Comparison of ENCODE assay signal across 19 mouse cellular contexts in the genomic region with DNA sequence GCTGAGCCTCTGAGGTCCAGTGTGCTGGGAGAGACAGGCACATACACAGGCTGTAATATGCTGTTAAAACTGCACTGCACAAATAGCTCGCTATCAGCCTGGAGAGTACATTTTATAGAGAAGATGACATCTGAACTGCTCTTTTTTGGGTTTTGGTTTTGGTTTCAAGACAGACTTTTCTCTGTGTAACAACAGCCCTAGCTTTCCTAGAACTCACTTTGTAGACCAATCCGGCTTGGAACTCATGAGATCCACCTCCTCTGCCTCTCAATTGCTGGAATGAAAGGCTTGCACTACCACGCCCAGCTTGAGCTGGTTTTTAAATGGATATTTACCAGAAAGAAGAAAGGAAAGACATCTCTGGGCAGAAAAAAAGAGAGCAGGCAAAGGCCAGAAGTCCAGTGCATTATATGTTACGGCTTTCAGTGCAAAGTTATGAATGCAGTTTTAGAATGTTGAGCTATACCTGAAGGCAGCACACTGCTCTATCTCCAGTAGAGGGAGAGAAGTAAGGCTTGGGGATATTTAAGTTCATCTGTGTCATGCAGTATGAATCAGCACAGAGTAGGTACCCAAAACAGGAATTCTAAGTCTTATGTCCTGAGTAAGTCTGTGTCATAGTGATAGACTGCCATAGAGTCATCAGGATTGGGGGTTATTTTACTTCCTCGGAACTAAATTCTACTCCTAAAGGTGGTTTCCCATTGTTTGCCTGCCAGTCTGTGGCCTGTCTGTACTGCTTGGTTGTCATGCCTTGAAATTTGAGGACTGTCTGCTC. TPM values are rescaled to one million over a fixed set of nuclear protein-coding genes. Genes with fewer than 3 reads are reported as not detected.
DNase-seq lines count a peak whose midpoint lies in the region; ATAC-seq and TF ChIP-seq lines count a peak whose summit lies in the region.
"Had no signal": no experiment of that assay in that cellular context is flagged by ENCODE, and none has a peak within 500 bp of the region (broad histone marks: within the 10 kb centered on the region; RNA-seq: fewer than 3 reads in every experiment).

No protein-coding gene starts in this region.

- H3K79me3 ChIP-seq in C2C12 (ENCODE audit: low read depth) = peaks cover 58% of the 10 kb centered on the region

- ATAC-seq in limb, embryonic 12.5 days (ENCODE audit: insufficient number of reproducible peaks, insufficient read depth, low FRiP score, low TSS enrichment, low read depth) = no peak

- peaks cover 6% of the 10 kb centered on the region; the same call in 1 of the 2 replicates for H3K4me1 ChIP-seq in limb, embryonic 12.5 days (replicated peaks)
- no peaks in the 10 kb centered on the region for H3K4me1 ChIP-seq in limb, embryonic 10.5 days
- H3K4me1 ChIP-seq: heart, embryonic 10.5 days; midbrain, embryonic 10.5 days had no signal

- no peak overlapping the region for H3K27ac ChIP-seq in limb, embryonic 12.5 days
- no peak overlapping the region for H3K27ac ChIP-seq in limb, embryonic 10.5 days
- peak overlapping the region; percentile 38 for H3K27ac ChIP-seq in macrophage
- H3K27ac ChIP-seq: heart, embryonic 10.5 days; lung, embryonic 15.5 days; midbrain, embryonic 10.5 days had no signal

- peak overlapping the region; percentile 34 for H3ac ChIP-seq in C2C12 (ENCODE audit: control insufficient read depth, insufficient read length, low read depth)

- no peaks in the 10 kb centered on the region for H3K36me3 ChIP-seq in limb, embryonic 12.5 days
- H3K36me3 ChIP-seq in limb, embryonic 10.5 days = no peaks in the 10 kb centered on the region
- H3K36me3 ChIP-seq in C2C12 (ENCODE audit: control insufficient read depth, insufficient read depth) = peaks cover 13% of the 10 kb centered on the region
- H3K36me3 ChIP-seq in macrophage (ENCODE audit: inconsistent target) = peaks cover 14% of the 10 kb centered on the region
- H3K36me3 ChIP-seq: heart, embryonic 10.5 days; lung, embryonic 15.5 days had no signal

- H3K4me2 ChIP-seq in limb, embryonic 12.5 days = no peak overlapping the region
- H3K4me2 ChIP-seq: liver, embryonic 11.5 days; lung, embryonic 15.5 days had no signal

- H3K9me3 ChIP-seq in limb, embryonic 12.5 days = no peaks in the 10 kb centered on the region
- H3K9me3 ChIP-seq in limb, embryonic 10.5 days (replicated peaks) = no peaks in the 10 kb centered on the region
- H3K9me3 ChIP-seq: heart, embryonic 10.5 days; lung, embryonic 15.5 days; midbrain, embryonic 10.5 days had no signal

- DNase-seq in limb, embryonic 10.5 days (ENCODE audit: low spot score) = no peak
- DNase-seq in adipocyte (ENCODE audit: low spot score) = peak; percentile 32
- DNase-seq in frontal cortex, postnatal 10 days (ENCODE audit: low spot score in 2 of 2) = no peak
- no peak for DNase-seq in left cerebral cortex, adult 8-10 months (ENCODE audit: low spot score in 2 of 2)
- DNase-seq in right cerebral cortex, adult 2 months (ENCODE audit: low spot score in 2 of 2) = no peak
- DNase-seq: adrenal gland, adult 8-10 months; cerebellum, adult 9-10 months; gastrocnemius, postnatal 25 days; heart, postnatal 4 days; right cerebral cortex, adult 18-20 months; thymus, adult 18-20 months had no signal

- peaks cover 92% of the 10 kb centered on the region for H3K79me2 ChIP-seq in C2C12 (ENCODE audit: control insufficient read depth, insufficient read depth)
- H3K79me2 ChIP-seq in macrophage (ENCODE audit: inconsistent target) = peaks cover 100% of the 10 kb centered on the region

- no peak overlapping the region for H3K4me3 ChIP-seq in limb, embryonic 12.5 days (replicated peaks)
- H3K4me3 ChIP-seq in limb, embryonic 10.5 days = no peak overlapping the region
- H3K4me3 ChIP-seq in C2C12 (ENCODE audit: insufficient read depth, poor library complexity, severe bottlenecking) = no peak overlapping the region
- no peak overlapping the region for H3K4me3 ChIP-seq in macrophage (ENCODE audit: inconsistent target)
- H3K4me3 ChIP-seq: heart, embryonic 10.5 days; lung, embryonic 15.5 days; midbrain, embryonic 10.5 days had no signal

- TF ChIP-seq CTCF in C2C12 (IDR thresholded peaks at IDR 0.05; ENCODE audit: control insufficient read depth, insufficient read depth, insufficient read length) = no peak

- WGBS in limb, embryonic 12.5 days = 84% methylated on average over 5 of the region's 5 CpGs
- WGBS in limb, embryonic 10.5 days = 90% methylated on average over 5 of the region's 5 CpGs
- 80% methylated on average over 5 of the region's 5 CpGs for WGBS in macrophage (ENCODE audit: missing documents)

- 0 out of 2 replicates have a peak overlapping the region, but pooled peaks have one; percentile 23 for H3K9ac ChIP-seq in limb, embryonic 12.5 days (replicated peaks)
- H3K9ac ChIP-seq: lung, embryonic 15.5 days had no signal

- H3K27me3 ChIP-seq in limb, embryonic 12.5 days = no peaks in the 10 kb centered on the region
- no peaks in the 10 kb centered on the region for H3K27me3 ChIP-seq in limb, embryonic 10.5 days (ENCODE audit: low read depth, poor library complexity, severe bottlenecking)
- H3K27me3 ChIP-seq in C2C12 (ENCODE audit: control insufficient read depth, insufficient read depth, insufficient read length) = no peaks in the 10 kb centered on the region
- H3K27me3 ChIP-seq: lung, embryonic 15.5 days had no signal

TF ChIP-seq in C2C12, 6 proteins besides CTCF, POLR2A, EP300 and RAD21:
- no peak for TF ChIP-seq MYOG (IDR thresholded peaks at IDR 0.05; ENCODE audit: control insufficient read depth, extremely low read depth, insufficient read length)
- TF ChIP-seq FOSL1 (IDR thresholded peaks at IDR 0.05; ENCODE audit: insufficient read depth, low read length, poor library complexity, severe bottlenecking) = peak; percentile 63
- no peak for TF ChIP-seq CEBPB (IDR thresholded peaks at IDR 0.05; ENCODE audit: low read depth)
- TF ChIP-seq MYOD1 (IDR thresholded peaks at IDR 0.05; ENCODE audit: control insufficient read depth, insufficient read length, low read depth) = peak; percentile 10
- TF ChIP-seq USF1 (IDR thresholded peaks at IDR 0.05; ENCODE audit: low read depth) = no peak

RNA-seq across cellular contexts. Expression of gene Rnf19b, which starts 9.8 kb away (rescaled TPM):
- polyA plus RNA-seq in limb, embryonic 12.5 days (2016; fragmentation: Nextera tagmentation; extraction: Ambion mirVana) = 10.8 and 11.9 TPM in 2 replicates
- polyA plus RNA-seq in limb, embryonic 10.5 days (2016; fragmentation: Nextera tagmentation; extraction: Ambion mirVana) = 8.0 and 9.1 TPM in 2 replicates
- polyA plus RNA-seq in C2C12 (2012; fragmentation: generic; extraction: Trizol) = 53.5 TPM
- total RNA-seq in macrophage (2018; cell fraction: chromatin; rRNA removed) = 100 to 1,000 TPM in 23 of 26 experiments, 10 to 100 TPM in 3; 43.8 to 854 (median 239) TPM
- 100 to 1,000 TPM in 21 of 26 experiments, 10 to 100 TPM in 5; 61.2 to 599 (median 214) TPM for total RNA-seq in macrophage (2018; cell fraction: cytosol; rRNA removed)
- 100 to 1,000 TPM in 23 of 26 experiments, 10 to 100 TPM in 3; 42.1 to 649 (median 369) TPM for total RNA-seq in macrophage (2018; cell fraction: nucleus; rRNA removed)
- polyA plus RNA-seq in macrophage (2018) = 46.8 to 75.4 TPM (median 72.8 TPM) in 3 replicates
- total RNA-seq in left cerebral cortex, adult 8-10 months (2022) = 10 to 100 TPM; 50.2 to 60.3 (median 52.6) TPM

RNA-seq across cellular contexts. Expression of gene Tmem54, which starts 37.5 kb away (rescaled TPM):
- 4.2 and 4.3 TPM in 2 replicates for polyA plus RNA-seq in limb, embryonic 12.5 days (2016; fragmentation: Nextera tagmentation; extraction: Ambion mirVana)
- 6.8 and 7.3 TPM in 2 replicates for polyA plus RNA-seq in limb, embryonic 10.5 days (2016; fragmentation: Nextera tagmentation; extraction: Ambion mirVana)
- 0.18 TPM for polyA plus RNA-seq in C2C12 (2012; fragmentation: generic; extraction: Trizol)
- total RNA-seq in macrophage (2018; cell fraction: chromatin; rRNA removed) = under 1 TPM in 1 of 26 experiments, not detected in 25; 0.62 TPM
- total RNA-seq in macrophage (2018; cell fraction: cytosol; rRNA removed) = not detected
- total RNA-seq in macrophage (2018; cell fraction: nucleus; rRNA removed) = 1 to 10 TPM in 3 of 26 experiments, not detected in 23; 1.4 to 5.0 (median 1.6) TPM
- not detected in 3 replicates for polyA plus RNA-seq in macrophage (2018)
- not detected for total RNA-seq in left cerebral cortex, adult 8-10 months (2022)
- total RNA-seq: adrenal gland, adult 8-10 months; gastrocnemius, postnatal 25 days; heart, postnatal 4 days; layer of hippocampus, adult 18-20 months had no signal

RNA-seq across cellular contexts. Expression of gene Hpca, which starts 54.0 kb away (rescaled TPM):
- 0.55 and 0.83 TPM in 2 replicates for polyA plus RNA-seq in limb, embryonic 12.5 days (2016; fragmentation: Nextera tagmentation; extraction: Ambion mirVana)
- polyA plus RNA-seq in limb, embryonic 10.5 days (2016; fragmentation: Nextera tagmentation; extraction: Ambion mirVana) = 0.30 and 0.69 TPM in 2 replicates
- polyA plus RNA-seq in C2C12 (2012; fragmentation: generic; extraction: Trizol) = not detected
- not detected for total RNA-seq in macrophage (2018; cell fraction: chromatin; rRNA removed)
- not detected for total RNA-seq in macrophage (2018; cell fraction: cytosol; rRNA removed)
- 1 to 10 TPM in 1 of 26 experiments, not detected in 25; 1.4 TPM for total RNA-seq in macrophage (2018; cell fraction: nucleus; rRNA removed)
- polyA plus RNA-seq in macrophage (2018) = not detected in 3 replicates
- 100 to 1,000 TPM; 809 to 955 (median 872) TPM for total RNA-seq in left cerebral cortex, adult 8-10 months (2022)
- total RNA-seq: gastrocnemius, postnatal 25 days had no signal
